Mouse (Mus musculus): ENCODE measurements around the gene Olfr1216. TPM values are rescaled to one million over a fixed set of nuclear protein-coding genes. Genes with fewer than 3 reads are reported as not detected.
"Not testable (repeated sequence)": the region's sequence is repeated elsewhere in the genome, so short reads cannot be mapped to it uniquely, and the experiment has no call there.

The Olfr1216 gene
- total RNA-seq (2021): not detected
- long read RNA-seq, experiment 1: 0 reads
- long read RNA-seq, experiment 2: 0 reads

DNA sequence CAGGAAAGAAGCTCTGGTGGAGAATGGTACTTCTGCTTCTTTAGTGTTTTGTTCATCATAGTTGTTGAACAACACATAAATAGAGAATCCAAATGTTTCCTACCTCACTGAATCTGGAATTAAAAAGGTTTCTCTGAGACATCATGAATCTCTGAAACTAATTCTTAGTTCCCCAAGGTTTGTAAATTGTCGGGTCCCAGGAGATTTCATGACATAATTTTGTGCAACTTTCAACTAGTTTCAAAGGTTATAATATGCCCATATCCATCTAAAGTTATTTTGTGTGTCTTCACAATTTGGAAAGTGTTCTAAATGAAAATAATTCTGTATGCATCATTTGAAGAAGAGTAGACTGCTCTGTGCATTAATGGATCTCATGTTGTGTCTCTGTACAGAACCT is at the start of gene Olfr1216:
Olfr1216 (minus strand) TSS at position 101 of the 400 bp plus-strand sequence.
- DNase-seq (ENCODE audit: low spot score in 2 of 2): no peak

DNA sequence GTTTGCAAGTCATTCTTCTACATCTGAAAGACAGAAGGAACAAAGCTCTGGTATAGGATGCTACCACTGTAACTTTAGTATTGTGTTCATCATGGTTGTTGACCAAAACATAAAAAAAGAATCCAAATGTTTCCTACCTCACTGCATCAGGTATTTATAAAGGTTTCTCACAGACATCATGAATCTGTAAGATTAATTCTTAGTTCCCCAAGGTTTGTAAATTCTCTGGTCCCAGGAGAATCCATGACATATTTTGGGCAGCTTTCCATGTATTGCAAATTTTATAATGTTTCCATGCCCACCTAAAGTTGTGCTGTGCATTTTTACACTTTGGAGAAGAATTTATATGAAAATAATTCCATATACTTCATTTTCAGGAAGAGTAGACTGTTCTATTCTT is 42.9 kb upstream of the Olfr1216 start, which contains the start of gene Olfr1218:
Olfr1218 (minus strand) TSS at position 101 of the 400 bp plus-strand sequence.
- no peak for DNase-seq (ENCODE audit: low spot score in 2 of 2)

DNA sequence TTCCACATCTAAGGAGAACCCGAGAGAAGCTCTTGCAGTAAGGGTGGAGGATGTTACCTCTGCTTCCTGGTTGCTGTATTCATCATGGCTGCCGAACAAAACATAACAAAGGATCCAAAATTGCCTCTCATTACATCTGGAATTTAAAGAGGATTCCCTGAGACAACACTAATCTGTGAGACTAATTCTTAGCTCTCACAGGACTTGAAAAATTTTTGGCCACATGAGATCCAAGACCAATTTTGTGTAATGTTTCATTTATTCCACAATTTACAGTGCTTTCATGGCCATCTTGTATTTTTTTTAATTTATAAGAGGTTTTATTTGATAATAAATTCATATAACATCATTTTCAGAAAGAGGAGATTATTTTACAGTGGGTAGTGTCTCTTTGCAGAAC is 13.8 kb upstream of the Olfr1216 start, which contains the start of gene Olfr1217:
Olfr1217 (minus strand) TSS at position 101 of the 400 bp plus-strand sequence.
- no peak for DNase-seq (ENCODE audit: low spot score in 2 of 2)

DNA sequence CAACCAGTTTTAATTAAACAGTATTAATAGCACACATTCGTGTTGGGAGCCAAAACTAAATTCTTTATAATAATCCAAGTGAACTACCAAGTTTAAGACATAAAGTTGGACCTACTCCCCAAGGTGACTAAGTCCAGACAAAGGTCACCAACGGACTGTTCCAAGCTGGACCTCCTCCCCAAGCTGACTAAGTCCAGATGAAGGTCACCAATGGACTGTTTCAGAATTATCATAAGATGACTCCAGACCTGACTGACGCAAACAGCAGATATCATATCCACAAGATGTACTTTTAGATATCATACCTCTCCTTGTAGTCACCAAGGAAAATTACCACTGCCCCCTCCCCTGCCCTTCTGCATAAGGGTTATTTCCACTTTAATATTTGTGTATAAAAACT is 3.3 kb upstream of the Olfr1216 start:
- not testable (repeated sequence) for DNase-seq (ENCODE audit: low spot score in 2 of 2)

DNA sequence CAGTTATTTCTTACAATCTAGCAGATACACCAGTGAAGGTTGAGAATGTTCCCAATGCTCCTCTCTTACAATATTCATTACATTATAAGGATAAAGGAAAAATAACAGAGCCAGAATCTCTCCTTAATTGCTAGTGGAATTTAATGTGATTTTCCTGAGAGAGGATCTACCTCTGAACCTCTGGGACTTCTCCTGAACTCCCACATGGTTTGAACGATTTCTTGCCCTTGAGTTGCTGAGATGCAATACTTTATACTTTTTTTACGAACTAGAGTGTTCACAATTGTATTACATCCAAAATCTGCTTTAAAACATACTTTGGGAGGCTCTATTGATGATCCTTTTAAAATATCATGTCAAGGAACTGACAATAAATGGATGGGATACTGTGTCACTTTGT is 11.3 kb downstream of the Olfr1216 start, which contains the start of gene Olfr1215:
Olfr1215 (minus strand) TSS at position 101 of the 400 bp plus-strand sequence.
- DNase-seq (ENCODE audit: low spot score in 2 of 2): no peak

DNA sequence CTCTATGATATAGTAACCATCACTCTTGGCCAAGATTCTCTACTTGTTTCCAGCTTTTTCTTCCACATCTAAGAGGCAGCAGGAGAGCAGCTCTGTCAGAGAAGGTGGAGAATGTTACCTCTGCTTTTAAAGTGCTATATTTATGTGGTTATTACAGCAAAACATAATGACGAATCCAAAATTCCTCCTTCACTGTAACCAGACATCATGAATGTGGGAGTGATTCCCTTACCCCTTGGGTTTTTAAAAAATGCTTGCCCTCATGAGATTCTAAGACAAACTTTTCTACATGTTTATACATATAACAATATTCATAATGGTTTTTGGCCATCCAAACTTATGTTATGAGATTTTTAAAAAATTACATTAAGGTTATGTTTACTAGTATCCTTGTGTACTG is 25.6 kb downstream of the Olfr1216 start, which contains the start of gene Olfr1214:
Olfr1214 (minus strand) TSS at position 101 of the 400 bp plus-strand sequence.
- no peak for DNase-seq (ENCODE audit: low spot score in 2 of 2)

DNA sequence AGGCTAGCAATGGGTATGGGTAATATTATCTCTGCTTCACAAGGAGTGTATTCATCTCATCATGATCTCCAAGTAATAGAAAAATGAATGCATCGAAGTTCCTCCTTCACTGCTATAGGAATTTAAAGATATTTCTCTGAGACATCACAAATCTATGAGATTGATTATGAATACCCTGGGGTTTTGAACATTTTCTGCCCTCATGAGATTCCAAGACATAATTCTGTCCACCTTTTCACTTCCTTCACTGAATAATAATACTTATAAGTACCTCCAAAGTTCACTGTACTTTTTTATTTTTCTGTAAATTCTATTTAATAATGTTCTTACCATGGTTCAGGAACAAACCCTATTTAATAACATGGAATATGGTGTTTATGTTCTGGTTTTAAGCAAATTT is 38.0 kb downstream of the Olfr1216 start, which contains the start of gene Gm13762:
Gm13762 (minus strand) TSS at position 101 of the 400 bp plus-strand sequence.
- no peak for DNase-seq (ENCODE audit: low spot score in 2 of 2)

Other genes starting within 250 kb of the Olfr1216 start
- gene Olfr1200, start 247.9 kb downstream of the Olfr1216 start, total RNA-seq (2021): not detected
- gene Olfr1201, start 225.3 kb downstream of the Olfr1216 start, total RNA-seq (2021): not detected
- not detected for gene Olfr1202, start 203.8 kb downstream of the Olfr1216 start, total RNA-seq (2021)
- gene Olfr1205, start 188.6 kb downstream of the Olfr1216 start, total RNA-seq (2021): not detected
- not detected for gene Olfr1204, start 169.0 kb downstream of the Olfr1216 start, total RNA-seq (2021)
- not detected for gene Olfr1206, start 155.1 kb downstream of the Olfr1216 start, total RNA-seq (2021)
- gene Olfr1208, start 116.0 kb downstream of the Olfr1216 start, total RNA-seq (2021): not detected
- gene Olfr1209, start 103.2 kb downstream of the Olfr1216 start, total RNA-seq (2021): not detected
- gene Olfr1211, start 80.2 kb downstream of the Olfr1216 start, total RNA-seq (2021): not detected
- gene Olfr1212, start 64.4 kb downstream of the Olfr1216 start, total RNA-seq (2021): not detected
- not detected for gene Gm13762, start 38.1 kb downstream of the Olfr1216 start, total RNA-seq (2021)
- not detected for gene Olfr1214, start 25.7 kb downstream of the Olfr1216 start, total RNA-seq (2021)
- gene Olfr1215, start 11.4 kb downstream of the Olfr1216 start, total RNA-seq (2021): not detected
- gene Olfr1217, start 13.7 kb upstream of the Olfr1216 start, total RNA-seq (2021): not detected
- not detected for gene Olfr1218, start 42.8 kb upstream of the Olfr1216 start, total RNA-seq (2021)
- gene Olfr1219, start 65.2 kb upstream of the Olfr1216 start, total RNA-seq (2021): not detected
- gene Olfr1220, start 88.5 kb upstream of the Olfr1216 start, total RNA-seq (2021): not detected
- gene Olfr1221, start 98.9 kb upstream of the Olfr1216 start, total RNA-seq (2021): not detected
- gene Olfr1222, start 114.7 kb upstream of the Olfr1216 start, total RNA-seq (2021): not detected
- not detected for gene Olfr1223, start 133.2 kb upstream of the Olfr1216 start, total RNA-seq (2021)
- not detected for gene Olfr1224-ps1, start 145.8 kb upstream of the Olfr1216 start, total RNA-seq (2021)
- not detected for gene Olfr1225, start 156.3 kb upstream of the Olfr1216 start, total RNA-seq (2021)
- gene Olfr1226, start 181.7 kb upstream of the Olfr1216 start, total RNA-seq (2021): not detected
- gene Olfr1228, start 235.7 kb upstream of the Olfr1216 start, total RNA-seq (2021): not detected

All from left cerebral cortex, adult 18-20 months (tissue).